Mouse (Mus musculus) embryonic facial prominence, embryonic 10.5 days (tissue): ENCODE data around the gene Bdh1. TPM values are rescaled to one million over a fixed set of nuclear protein-coding genes. Genes with fewer than 3 reads are reported as not detected.
A peak's percentile ranks its signal among the peaks of the same experiment; 100 is the strongest.
"Not testable (repeated sequence)": the region's sequence is repeated elsewhere in the genome, so short reads cannot be mapped to it uniquely, and the experiment has no call there.

Source experiments
- DNase-seq: peaks from one replicate; pipeline ENCODE4 v3.0.0-alpha.2; 2017; ENCODE audit warnings: low spot score
- H3K27ac ChIP-seq: fragments of 300-500 bp; sonication (generic); replicated peaks from 2 replicates; pipeline ENCODE4 v1.5.1; 2016; ENCODE audit warnings: mild to moderate bottlenecking
- H3K27me3 ChIP-seq: fragments of 300-500 bp; sonication (generic); replicated peaks from 2 replicates; pipeline ENCODE4 v1.6.1; 2016; ENCODE audit warnings: low read depth, mild to moderate bottlenecking; ENCODE audit not compliant: poor library complexity, severe bottlenecking
- H3K36me3 ChIP-seq: fragments of 300-500 bp; sonication (generic); replicated peaks from 2 replicates; pipeline ENCODE4 v1.6.1; 2016; ENCODE audit warnings: mild to moderate bottlenecking, moderate library complexity
- H3K4me1 ChIP-seq: fragments of 300-500 bp; sonication (generic); 2 replicates; pipeline ENCODE4 v1.6.1; 2016
- H3K4me3 ChIP-seq: fragments of 300-500 bp; sonication (generic); 2 replicates; pipeline ENCODE4 v1.5.1; 2016; ENCODE audit warnings: mild to moderate bottlenecking, moderate library complexity
- H3K9me3 ChIP-seq: fragments of 300-500 bp; sonication (generic); 2 replicates; pipeline ENCODE4 v1.6.1; 2016; ENCODE audit warnings: mild to moderate bottlenecking
- WGBS: fragments of 180-500 bp; shearing (Covaris S2); methylation state at CpG from one replicate; pipeline ENCODE4 v1.1.7; 2016; 5-methylcytosine and 5-hydroxymethylcytosine counted together
- polyA plus RNA-seq: library from polyadenylated mRNA; unstranded; fragments of >200 nt; fragmentation: Nextera tagmentation; extraction: Ambion mirVana; gene quantifications from 2 replicates; pipeline ENCODE4 v1.2.1, GENCODE M21; 2016

Bdh1 gene
- 12.2 and 13.4 TPM in 2 replicates for polyA plus RNA-seq

DNA sequence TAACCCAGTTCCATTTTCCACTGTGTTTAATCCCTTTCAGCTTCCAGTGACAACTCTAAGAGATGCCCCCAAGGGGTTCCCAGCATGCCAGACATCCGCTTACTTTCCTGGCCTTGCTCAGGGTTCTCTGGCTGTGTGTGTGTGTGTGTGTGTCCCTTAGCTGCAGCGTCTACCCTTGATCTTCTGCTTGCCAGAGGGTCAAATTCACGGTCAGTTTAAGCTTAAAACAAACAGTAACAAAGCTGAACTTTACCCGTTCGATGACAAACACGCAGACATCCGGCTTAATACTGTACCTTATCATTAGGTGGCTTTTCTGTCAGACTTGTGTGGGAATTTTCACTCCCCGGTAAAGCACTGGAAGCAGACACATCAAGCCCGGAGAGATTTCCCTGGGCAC is at the start of gene Bdh1:
Bdh1 (plus strand) TSS at position 281 of the 400 bp plus-strand sequence.
- H3K9me3 ChIP-seq: no peaks in the 10 kb centered on the region
- no peak within 1 kb of the TSS for H3K4me3 ChIP-seq
- H3K27ac ChIP-seq: no peak within 1 kb of the TSS
- 70% methylated on average over 9 of the region's 9 CpGs for WGBS
- no peak for DNase-seq
- H3K27me3 ChIP-seq: peaks cover 15% of the 10 kb centered on the region
- H3K4me1 ChIP-seq: peaks cover 2% of the 10 kb centered on the region; the same call in 1 of the 2 replicates
- no peaks in the 10 kb centered on the region for H3K36me3 ChIP-seq

DNA sequence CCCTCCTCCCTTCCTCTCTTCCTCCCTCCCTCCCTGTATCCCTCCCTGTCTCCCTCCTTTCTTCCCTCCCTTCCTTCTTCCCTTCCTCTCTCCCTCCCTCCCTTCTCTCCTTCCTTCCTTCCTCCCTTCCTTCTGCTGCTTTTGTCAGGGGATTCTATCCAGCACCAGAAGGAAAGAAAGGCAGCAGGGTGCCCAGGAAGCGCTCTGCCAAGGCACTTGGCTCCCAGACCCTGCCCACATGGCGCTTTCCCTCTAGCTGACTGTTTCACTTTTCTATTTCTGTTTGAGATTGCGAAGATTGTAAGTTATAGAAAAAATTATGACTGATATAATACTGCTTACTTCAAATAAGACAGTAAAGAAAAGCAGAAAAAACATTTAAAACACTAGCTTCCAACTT is 49.8 kb upstream of the Bdh1 start:
- WGBS: 82% methylated on average over 3 of the region's 3 CpGs
- H3K27me3 ChIP-seq: not testable (repeated sequence)

DNA sequence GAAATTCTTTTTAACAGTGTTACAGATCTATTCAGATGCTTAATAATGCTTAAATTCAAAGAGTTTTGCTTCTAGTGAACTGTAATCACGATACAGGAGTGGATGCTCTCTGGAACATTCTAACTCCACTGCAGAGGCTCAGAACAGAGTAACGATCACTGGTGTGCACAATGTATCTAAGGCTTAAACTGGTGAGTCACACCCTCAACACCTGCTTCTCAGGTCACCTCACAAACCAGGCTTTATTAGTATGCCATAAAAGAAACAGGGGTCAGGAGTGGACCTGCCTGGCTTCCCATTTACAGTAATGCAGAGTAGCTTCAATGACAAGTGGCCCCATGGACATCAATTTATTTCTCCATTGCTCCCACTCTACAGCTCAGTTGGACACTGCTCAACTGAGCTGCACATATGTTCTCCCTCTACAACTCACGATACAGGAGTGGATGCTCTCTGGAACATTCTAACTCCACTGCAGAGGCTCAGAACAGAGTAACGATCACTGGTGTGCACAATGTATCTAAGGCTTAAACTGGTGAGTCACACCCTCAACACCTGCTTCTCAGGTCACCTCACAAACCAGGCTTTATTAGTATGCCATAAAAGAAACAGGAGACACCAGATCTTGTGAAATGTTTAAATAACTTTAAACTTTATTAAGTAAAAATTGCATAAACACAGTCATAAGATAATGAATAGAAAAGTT is 46.0 kb upstream of the Bdh1 start:
- not testable (repeated sequence) for DNase-seq, H3K27ac ChIP-seq, H3K9me3 ChIP-seq, H3K4me1 ChIP-seq, H3K27me3 ChIP-seq, H3K36me3 ChIP-seq, H3K4me3 ChIP-seq
- WGBS: 84% methylated on average over 4 of the region's 4 CpGs

More for the DNA sequence above, 49.8 kb upstream of the Bdh1 start:
- DNase-seq, H3K36me3 ChIP-seq, H3K4me1 ChIP-seq, H3K9me3 ChIP-seq, H3K27ac ChIP-seq, H3K4me3 ChIP-seq: not testable (repeated sequence)

DNA sequence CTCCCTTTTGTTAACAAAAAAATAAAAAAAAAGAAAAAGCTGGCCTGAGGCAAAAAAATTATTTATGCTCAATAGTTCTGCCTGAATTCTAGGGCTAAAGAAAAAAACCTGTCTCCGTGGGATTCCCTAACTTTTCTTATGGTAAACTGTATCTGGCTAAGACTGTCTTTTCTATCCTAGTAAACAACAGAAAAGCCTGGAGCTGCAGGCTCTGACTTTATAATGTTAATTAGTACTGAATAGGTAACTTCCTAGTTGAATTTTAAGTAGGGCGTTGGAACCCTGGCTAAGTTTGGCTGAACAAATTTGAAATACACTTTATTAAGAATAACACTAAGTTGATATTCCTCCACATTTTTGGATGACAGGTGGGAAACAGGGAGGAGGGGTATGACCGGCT is 33.8 kb upstream of the Bdh1 start:
- not testable (repeated sequence) for H3K36me3 ChIP-seq, H3K4me1 ChIP-seq, H3K27ac ChIP-seq, H3K27me3 ChIP-seq, H3K4me3 ChIP-seq, DNase-seq, H3K9me3 ChIP-seq
- WGBS: 87% methylated on average over 3 of the region's 3 CpGs

DNA sequence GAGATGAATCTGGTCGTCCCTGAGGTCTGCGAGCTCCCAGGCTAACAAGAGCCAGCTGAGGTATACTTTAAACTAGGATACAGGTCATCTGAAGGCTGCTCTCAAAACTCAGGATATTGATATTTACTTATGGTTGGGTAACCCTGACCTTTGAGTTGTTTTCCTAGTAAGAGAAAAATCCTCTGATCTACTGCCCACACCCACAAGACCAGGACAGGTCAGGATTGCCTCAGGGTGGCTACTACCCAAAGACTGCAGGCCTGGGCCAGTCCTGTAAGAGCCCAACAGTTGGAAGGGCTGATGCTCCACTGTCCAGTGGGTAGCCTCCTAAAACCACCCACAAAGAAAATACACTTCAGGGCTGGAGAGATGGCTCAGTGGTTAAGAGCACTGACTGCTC is 22.8 kb upstream of the Bdh1 start:
- DNase-seq: no peak
- Histone ChIP-seq H3K27me3 (no peaks in the 10 kb centered on the region), H3K4me3 (no peak overlapping the region), H3K4me1 (0 out of 2 replicates have a peak, but pooled peaks cover 6% of the 10 kb centered on the region), H3K36me3 (no peaks in the 10 kb centered on the region), H3K9me3 (peaks cover 6% of the 10 kb centered on the region; the same call in 1 of the 2 replicates), H3K27ac (no peak overlapping the region)
- WGBS: 66% methylated on average over 2 of the region's 2 CpGs

DNA sequence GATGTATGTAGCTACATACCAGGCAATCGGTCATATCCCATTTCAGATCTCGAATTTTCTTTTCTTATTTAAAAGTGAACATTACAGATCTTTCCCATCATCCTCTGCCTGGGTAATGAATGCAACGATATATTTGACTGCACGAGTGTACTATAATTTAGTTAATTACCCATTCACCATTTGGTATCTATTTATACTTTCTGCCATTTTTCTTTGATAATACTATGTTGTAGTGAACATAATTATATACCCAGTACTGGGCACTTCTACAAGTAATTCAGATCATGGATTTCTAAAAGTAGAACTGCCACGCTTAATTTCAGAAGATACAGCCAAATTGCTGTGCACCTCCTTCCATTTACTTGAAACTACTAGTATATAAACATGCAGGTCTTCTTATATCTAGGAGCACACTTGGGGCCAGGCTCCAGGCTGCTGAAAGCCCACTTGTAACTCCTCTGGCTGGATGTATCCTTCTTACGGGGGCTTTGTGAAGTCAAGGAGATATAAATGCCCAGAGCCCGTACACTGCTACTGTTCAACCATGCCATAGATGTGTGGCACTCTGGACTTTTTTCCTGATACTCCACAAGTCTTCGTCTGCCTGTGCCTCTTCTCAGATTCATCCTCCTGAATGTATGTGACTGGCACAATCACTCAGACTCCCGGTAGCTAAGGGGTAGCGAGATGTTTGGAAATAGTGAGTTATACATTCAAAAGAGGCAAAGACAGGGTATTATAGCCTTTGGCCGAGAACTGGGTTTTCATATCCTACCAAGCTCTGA is 21.0 kb upstream of the Bdh1 start:
- peaks cover 5% of the 10 kb centered on the region; the same call in 1 of the 2 replicates for H3K9me3 ChIP-seq
- 92% methylated on average over 11 of the region's 11 CpGs for WGBS
- H3K4me1 ChIP-seq: 0 out of 2 replicates have a peak, but pooled peaks cover 6% of the 10 kb centered on the region
- H3K27me3 ChIP-seq: no peaks in the 10 kb centered on the region
- DNase-seq: no peak
- H3K27ac ChIP-seq: no peak overlapping the region
- no peaks in the 10 kb centered on the region for H3K36me3 ChIP-seq
- no peak overlapping the region for H3K4me3 ChIP-seq

DNA sequence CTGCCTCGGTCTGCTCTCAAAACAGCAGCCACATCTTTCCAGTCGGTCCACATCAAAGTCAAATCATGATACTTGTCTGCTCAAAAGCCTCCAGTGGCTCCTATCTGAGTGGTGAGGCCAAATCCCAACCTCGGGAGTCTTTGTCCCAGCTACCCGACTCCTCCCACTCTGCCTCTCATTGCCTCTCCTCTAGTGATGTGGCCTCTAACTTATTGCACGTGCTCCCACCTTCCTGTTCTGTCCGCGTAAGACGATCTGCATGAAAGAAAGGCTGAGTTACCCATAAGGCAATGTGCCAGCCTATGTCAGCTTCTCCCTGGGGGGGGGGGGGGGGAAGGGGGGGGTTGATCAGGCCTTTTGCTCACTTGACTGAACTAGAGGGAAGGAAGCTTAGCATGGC is 20.0 kb upstream of the Bdh1 start:
- Histone ChIP-seq H3K9me3 (peaks cover 2% of the 10 kb centered on the region; the same call in 1 of the 2 replicates), H3K4me3 (no peak overlapping the region), H3K27ac (no peak overlapping the region), H3K4me1 (0 out of 2 replicates have a peak, but pooled peaks cover 6% of the 10 kb centered on the region), H3K27me3 (no peaks in the 10 kb centered on the region), H3K36me3 (no peaks in the 10 kb centered on the region)
- DNase-seq: peak; percentile 24
- 50% methylated on average over 8 of the region's 8 CpGs for WGBS

DNA sequence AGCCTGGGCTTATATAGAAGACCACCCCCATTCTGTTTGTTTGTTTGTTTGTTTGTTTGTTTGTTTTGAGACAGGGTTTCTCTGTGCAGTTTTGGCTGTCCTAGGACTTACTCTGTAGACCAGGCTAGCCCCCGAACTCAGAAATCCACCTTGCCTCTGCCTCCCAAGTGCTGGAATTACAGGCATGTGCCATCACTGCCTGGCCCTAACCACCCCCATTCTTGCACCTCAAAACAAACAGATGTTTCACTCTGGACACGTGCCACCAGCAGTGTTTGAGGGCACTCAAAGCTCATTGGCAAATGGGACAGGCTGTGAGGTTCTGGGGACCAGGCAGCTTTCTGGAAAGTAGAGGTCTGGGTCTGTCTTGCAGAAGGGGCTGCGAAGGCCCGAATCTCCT is 18.1 kb upstream of the Bdh1 start:
- 85% methylated on average over 4 of the region's 4 CpGs for WGBS
- no peaks in the 10 kb centered on the region for H3K36me3 ChIP-seq
- DNase-seq: no peak

DNA sequence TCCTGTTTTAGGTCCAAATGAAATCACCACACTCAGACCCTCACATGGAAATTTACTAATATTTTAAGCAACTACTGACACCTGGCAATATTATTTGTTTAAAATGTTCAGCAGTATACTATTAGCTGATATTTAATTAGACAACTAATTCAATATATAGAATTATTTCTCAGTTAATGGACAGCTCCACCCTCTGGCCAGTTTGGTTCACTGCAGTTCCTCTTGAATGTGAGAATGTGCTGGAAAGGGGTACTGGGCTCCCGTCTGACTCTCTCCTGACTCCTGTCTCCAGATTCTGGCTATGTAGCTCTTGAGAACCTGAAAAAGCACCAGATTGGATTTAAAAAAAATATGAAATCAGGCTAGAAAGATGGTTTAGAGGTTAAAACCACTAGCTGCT is 17.0 kb upstream of the Bdh1 start:
- WGBS: 75% methylated on average over 1 of the region's 1 CpGs
- no peak for DNase-seq
- H3K9me3 ChIP-seq: no peaks in the 10 kb centered on the region
- H3K4me1 ChIP-seq: 0 out of 2 replicates have a peak, but pooled peaks cover 6% of the 10 kb centered on the region
- H3K27ac ChIP-seq: no peak overlapping the region
- no peaks in the 10 kb centered on the region for H3K36me3 ChIP-seq
- H3K27me3 ChIP-seq: no peaks in the 10 kb centered on the region
- no peak overlapping the region for H3K4me3 ChIP-seq

More for the DNA sequence above, 18.1 kb upstream of the Bdh1 start:
- Histone ChIP-seq H3K4me1 (0 out of 2 replicates have a peak, but pooled peaks cover 6% of the 10 kb centered on the region), H3K4me3 (no peak overlapping the region), H3K27ac (no peak overlapping the region), H3K27me3 (no peaks in the 10 kb centered on the region), H3K9me3 (no peaks in the 10 kb centered on the region)

DNA sequence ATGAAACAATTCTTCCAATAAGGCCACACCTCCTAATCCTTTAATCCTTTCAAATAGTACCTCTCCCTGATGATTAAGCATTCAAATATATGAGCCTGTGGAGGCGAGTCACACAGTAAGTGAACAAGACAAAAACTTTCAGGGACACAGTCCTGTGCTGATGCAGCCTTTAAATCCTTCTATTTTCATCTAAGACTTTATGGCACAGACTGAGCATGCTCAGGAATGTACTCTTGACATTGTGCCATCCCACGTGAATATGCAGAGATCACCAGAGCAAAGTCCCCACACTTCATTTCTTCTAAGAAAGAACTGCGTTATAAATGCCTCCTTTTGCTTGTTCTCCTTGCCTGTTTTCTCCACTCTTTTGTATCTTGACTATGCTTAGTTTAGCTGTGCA is 14.2 kb upstream of the Bdh1 start:
- no peak for DNase-seq
- Histone ChIP-seq H3K27ac (no peak overlapping the region), H3K9me3 (no peaks in the 10 kb centered on the region), H3K27me3 (no peaks in the 10 kb centered on the region), H3K36me3 (no peaks in the 10 kb centered on the region), H3K4me3 (no peak overlapping the region), H3K4me1 (0 out of 2 replicates have a peak, but pooled peaks cover 4% of the 10 kb centered on the region)
- 74% methylated on average over 3 of the region's 3 CpGs for WGBS

DNA sequence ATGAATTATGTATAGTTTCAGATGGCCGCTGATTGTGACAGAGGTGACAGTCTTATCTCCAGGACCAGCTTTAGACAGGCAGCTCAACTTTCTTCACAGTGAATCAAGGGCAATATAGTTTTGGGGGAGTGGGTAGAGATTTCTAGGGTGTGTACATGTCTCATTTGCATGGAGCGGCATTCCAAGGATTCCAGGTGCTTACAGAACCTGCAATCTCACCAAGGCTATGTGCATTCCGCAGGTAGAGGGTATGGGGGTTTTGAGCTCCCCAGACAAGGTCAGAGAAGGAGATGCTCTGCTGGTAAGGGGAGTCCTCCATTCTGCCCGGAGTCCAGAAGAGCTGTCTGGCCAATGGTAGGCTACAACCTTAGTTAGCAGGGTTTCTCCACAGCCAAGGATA is 11.1 kb upstream of the Bdh1 start:
- Histone ChIP-seq H3K4me3 (no peak overlapping the region), H3K27me3 (no peaks in the 10 kb centered on the region), H3K27ac (no peak overlapping the region), H3K4me1 (0 out of 2 replicates have a peak, but pooled peaks cover 6% of the 10 kb centered on the region), H3K36me3 (no peaks in the 10 kb centered on the region), H3K9me3 (no peaks in the 10 kb centered on the region)
- no peak for DNase-seq
- WGBS: 76% methylated on average over 4 of the region's 4 CpGs

DNA sequence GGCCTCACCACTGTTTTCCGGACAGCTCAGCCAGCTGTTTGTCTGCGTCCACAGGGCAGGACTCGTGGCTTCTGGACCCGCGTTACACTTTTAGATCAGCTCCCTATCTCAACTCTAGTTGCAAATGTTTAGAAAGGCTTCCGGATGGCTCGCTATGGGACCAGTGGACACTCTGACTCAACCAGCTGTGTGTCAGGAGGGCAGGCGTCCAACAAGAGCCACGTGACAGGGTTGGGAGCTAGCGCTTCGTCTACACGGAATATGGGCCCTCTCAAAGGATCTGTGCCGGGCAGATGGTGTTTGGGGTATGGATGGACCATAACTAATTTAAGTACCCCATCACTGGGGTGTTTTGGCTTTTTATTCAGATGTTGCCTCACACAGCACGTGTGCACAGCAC is 9.8 kb upstream of the Bdh1 start:
- Histone ChIP-seq H3K27me3 (no peaks in the 10 kb centered on the region), H3K27ac (no peak overlapping the region), H3K4me1 (0 out of 2 replicates have a peak, but pooled peaks cover 7% of the 10 kb centered on the region), H3K36me3 (no peaks in the 10 kb centered on the region), H3K9me3 (no peaks in the 10 kb centered on the region), H3K4me3 (no peak overlapping the region)
- WGBS: 84% methylated on average over 14 of the region's 14 CpGs
- no peak for DNase-seq

DNA sequence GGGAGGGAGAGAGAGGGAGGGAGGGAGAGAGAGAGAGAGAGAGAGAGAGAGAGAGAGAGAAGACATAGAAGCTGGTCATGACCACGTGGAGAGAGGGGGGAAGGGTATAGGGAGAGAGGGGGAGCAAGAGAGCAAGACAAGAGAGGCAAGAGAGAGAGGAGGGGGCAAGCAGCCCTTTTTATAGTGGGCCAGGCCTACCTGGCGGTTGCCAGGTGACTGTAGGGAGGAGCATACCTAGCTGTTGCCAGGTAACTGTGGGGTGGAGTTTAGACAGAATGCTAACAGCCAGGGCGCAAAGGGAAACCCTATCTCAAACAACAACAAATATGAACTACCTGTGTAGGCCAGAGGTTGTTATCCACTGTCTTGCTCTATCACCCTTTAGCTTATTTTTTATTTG is 8.3 kb upstream of the Bdh1 start:
- WGBS: 68% methylated on average over 3 of the region's 3 CpGs
- no peak for DNase-seq

More for the DNA sequence above, 8.3 kb upstream of the Bdh1 start:
- Histone ChIP-seq H3K27ac (no peak overlapping the region), H3K4me3 (no peak overlapping the region), H3K36me3 (no peaks in the 10 kb centered on the region), H3K27me3 (no peaks in the 10 kb centered on the region), H3K4me1 (0 out of 2 replicates have a peak, but pooled peaks cover 7% of the 10 kb centered on the region), H3K9me3 (no peaks in the 10 kb centered on the region)
